Mouse (Mus musculus): ENCODE results near the gene Trio.
"Not testable (repeated sequence)": the region's sequence is repeated elsewhere in the genome, so short reads cannot be mapped to it uniquely, and the experiment has no call there.

Trio gene

GRCm38 (mm10) chr15:27726228-27726627, 299.4 kb downstream of the Trio start:
- in situ Hi-C loops (cut with MboI, MseI), result no loop called here

- in situ Hi-C loops (cut with MboI, MseI), result no loop called here
Observed at GRCm38 (mm10) chr15:27724796-27725680, 300.6 kb downstream of the Trio start.

- in situ Hi-C loops (cut with MboI, MseI), result no loop called here
Observed at GRCm38 (mm10) chr15:27724298-27724697, 301.4 kb downstream of the Trio start.

GRCm38 (mm10) chr15:27723746-27724145, 301.9 kb downstream of the Trio start:
- in situ Hi-C loops (cut with MboI, MseI), result no loop called here

GRCm38 (mm10) chr15:27720297-27720696, 305.4 kb downstream of the Trio start:
- in situ Hi-C loops (cut with MboI, MseI), result not testable (repeated sequence)

- in situ Hi-C loops (cut with MboI, MseI), result loop anchor here (5.0 to 10.0 kb wide), 2 partner anchors 51 to 394 kb away; no protein-coding TSS in a partner anchor
Observed at GRCm38 (mm10) chr15:27718668-27719067, 307.0 kb downstream of the Trio start.

GRCm38 (mm10) chr15:27715331-27715730, 310.3 kb downstream of the Trio start:
- in situ Hi-C loops (cut with MboI, MseI), result loop anchor here (5.0 to 10.0 kb wide), 2 partner anchors 48 to 391 kb away; no protein-coding TSS in a partner anchor

GRCm38 (mm10) chr15:27710698-27711097, 314.9 kb downstream of the Trio start:
- in situ Hi-C loops (cut with MboI, MseI), result loop anchor here (10.0 kb wide), 1 partner anchor 386 kb away; no protein-coding TSS in a partner anchor

GRCm38 (mm10) chr15:27708968-27709612, 316.6 kb downstream of the Trio start:
- in situ Hi-C loops (cut with MboI, MseI), result no loop called here

- in situ Hi-C loops (cut with MboI, MseI), result no loop called here
Observed at GRCm38 (mm10) chr15:27708499-27708898, 317.1 kb downstream of the Trio start.

- in situ Hi-C loops (cut with MboI, MseI), result no loop called here
Observed at GRCm38 (mm10) chr15:27702972-27703313, 322.7 kb downstream of the Trio start.

GRCm38 (mm10) chr15:27702031-27702971, 323.3 kb downstream of the Trio start:
- in situ Hi-C loops (cut with MboI, MseI), result no loop called here

GRCm38 (mm10) chr15:27697632-27698031, 328.0 kb downstream of the Trio start:
- in situ Hi-C loops (cut with MboI, MseI), result no loop called here

GRCm38 (mm10) chr15:27693235-27693634, 332.4 kb downstream of the Trio start:
- in situ Hi-C loops (cut with MboI, MseI), result no loop called here

GRCm38 (mm10) chr15:27692161-27692560, 333.5 kb downstream of the Trio start:
- in situ Hi-C loops (cut with MboI, MseI), result no loop called here

- in situ Hi-C loops (cut with MboI, MseI), result no loop called here
Observed at GRCm38 (mm10) chr15:27691213-27691612, 334.4 kb downstream of the Trio start.

- in situ Hi-C loops (cut with MboI, MseI), result no loop called here
Observed at GRCm38 (mm10) chr15:27688041-27688651, 337.5 kb downstream of the Trio start.

GRCm38 (mm10) chr15:27684813-27685212, 340.8 kb downstream of the Trio start:
- in situ Hi-C loops (cut with MboI, MseI), result no loop called here

- in situ Hi-C loops (cut with MboI, MseI), result no loop called here
Observed at GRCm38 (mm10) chr15:27683206-27683605, 342.4 kb downstream of the Trio start.

- in situ Hi-C loops (cut with MboI, MseI), result no loop called here
Observed at GRCm38 (mm10) chr15:27682619-27683018, 343.0 kb downstream of the Trio start.

All from regulatory T cell (primary cell).